Mouse (Mus musculus) heart, embryonic 11.5 days (tissue): Measurements from ENCODE around the gene Lgals3bp. TPM values are rescaled to one million over a fixed set of nuclear protein-coding genes. Genes with fewer than 3 reads are reported as not detected.
A peak's percentile ranks its signal among the peaks of the same experiment; 100 is the strongest.

Source experiments
- ATAC-seq: fragments of 200-750 bp; cut with Nextera tagmentation; replicated peaks from 2 replicates; pipeline ENCODE4 v1.8.0; 2017; ENCODE audit warnings: moderate library complexity; ENCODE audit not compliant: insufficient number of reproducible peaks, low FRiP score, low TSS enrichment
- H3K27ac ChIP-seq: fragments of 300-500 bp; sonication (generic); 2 replicates; pipeline ENCODE4 v1.5.1; 2014; ENCODE audit warnings: mild to moderate bottlenecking, low read depth, low read length
- H3K27me3 ChIP-seq: fragments of 300-500 bp; sonication (generic); 2 replicates; pipeline ENCODE4 v1.6.1; 2014; ENCODE audit warnings: mild to moderate bottlenecking, low read length, mixed read lengths; ENCODE audit not compliant: control insufficient read depth, insufficient read depth
- H3K36me3 ChIP-seq: fragments of 300-500 bp; sonication (generic); 2 replicates; pipeline ENCODE4 v1.6.1; 2014; ENCODE audit warnings: mild to moderate bottlenecking, low read length, moderate library complexity, mixed read lengths; ENCODE audit not compliant: control insufficient read depth, insufficient read depth
- H3K4me1 ChIP-seq: fragments of 300-500 bp; sonication (generic); 2 replicates; pipeline ENCODE4 v1.6.1; 2014; ENCODE audit warnings: low read length; ENCODE audit not compliant: control insufficient read depth, insufficient read depth
- H3K4me2 ChIP-seq: fragments of 300-500 bp; sonication (generic); 2 replicates; pipeline ENCODE4 v1.6.1; 2014; ENCODE audit warnings: mild to moderate bottlenecking, moderate library complexity
- H3K4me3 ChIP-seq: fragments of 300-500 bp; sonication (generic); 2 replicates; pipeline ENCODE4 v1.5.1; 2014; ENCODE audit warnings: low read depth, low read length
- H3K9ac ChIP-seq: fragments of 300-500 bp; sonication (generic); 2 replicates; pipeline ENCODE4 v1.6.1; 2014; ENCODE audit warnings: mild to moderate bottlenecking, low read depth, low read length, moderate library complexity
- H3K9me3 ChIP-seq: fragments of 300-500 bp; sonication (generic); replicated peaks from 2 replicates; pipeline ENCODE4 v1.6.1; 2016; ENCODE audit warnings: low read length; ENCODE audit not compliant: control insufficient read depth
- WGBS: fragments of 180-500 bp; shearing (Covaris S2); extraction: QIAGEN DNeasy Blood & Tissue Kit; methylation state at CpG from one replicate; pipeline ENCODE4 v1.1.7; 2014; ENCODE audit not compliant: insufficient replicate concordance; 5-methylcytosine and 5-hydroxymethylcytosine counted together
- polyA plus RNA-seq: library from polyadenylated mRNA; unstranded; fragments of >200 nt; fragmentation: Nextera tagmentation; extraction: Ambion mirVana; gene quantifications from 2 replicates; pipeline ENCODE4 v1.2.1, GENCODE M21; 2014

The Lgals3bp gene
- polyA plus RNA-seq, 1 experiment from 2014 or later: 3.1 TPM

DNA sequence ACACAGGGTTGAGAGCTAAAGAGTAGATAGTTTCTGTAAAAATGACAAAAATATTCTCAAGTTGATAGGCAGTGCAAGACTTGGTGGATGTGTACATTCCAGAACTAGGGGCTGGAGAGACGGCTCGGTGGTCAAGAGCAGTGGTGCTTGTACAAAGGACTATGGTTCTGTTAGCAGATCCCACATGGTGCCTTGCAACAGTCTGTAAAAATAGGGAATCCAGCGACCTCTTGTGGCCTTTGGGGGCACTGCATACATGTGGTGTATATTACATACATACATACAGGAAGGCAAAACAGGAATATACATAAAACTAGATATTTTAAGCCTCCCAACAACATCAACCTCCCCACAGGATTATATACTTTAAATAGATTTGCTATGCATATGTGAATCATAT lies 33.6 kb downstream of the Lgals3bp start:
- 58% methylated on average over 3 of the region's 3 CpGs for WGBS
- H3K4me2 ChIP-seq: no peak overlapping the region

DNA sequence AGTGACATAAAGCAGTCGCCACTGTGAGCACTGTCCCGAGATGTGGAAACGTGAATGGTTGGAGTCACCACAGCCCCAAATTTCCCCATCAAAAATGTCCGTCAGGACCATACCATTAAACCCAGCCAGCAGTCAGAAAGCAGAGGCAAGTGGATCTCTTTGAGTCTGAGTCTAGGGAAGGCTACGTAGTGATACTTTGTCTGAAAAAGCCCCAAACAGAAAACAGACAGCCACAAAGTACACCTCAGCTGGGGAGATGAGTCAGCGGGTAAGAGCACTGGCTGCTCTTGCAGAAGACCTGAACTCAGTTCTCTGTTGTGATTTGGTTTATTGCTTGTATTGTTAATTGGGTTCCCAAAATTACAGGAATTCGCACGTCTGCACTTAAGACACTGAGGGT lies 35.3 kb downstream of the Lgals3bp start:
- Histone ChIP-seq H3K4me2 (no peak overlapping the region), H3K27ac (no peak overlapping the region), H3K4me3 (no peak overlapping the region), H3K36me3 (no peaks in the 10 kb centered on the region), H3K27me3 (peaks cover 3% of the 10 kb centered on the region; the same call in 1 of the 2 replicates), H3K9ac (no peak overlapping the region), H3K9me3 (no peaks in the 10 kb centered on the region), H3K4me1 (peaks cover 26% of the 10 kb centered on the region)
- WGBS: 65% methylated on average over 8 of the region's 8 CpGs
- no peak for ATAC-seq

More for the DNA sequence above, 33.6 kb downstream of the Lgals3bp start:
- Histone ChIP-seq H3K4me1 (peaks cover 12% of the 10 kb centered on the region), H3K4me3 (no peak overlapping the region), H3K27me3 (peaks cover 3% of the 10 kb centered on the region; the same call in 1 of the 2 replicates), H3K36me3 (no peaks in the 10 kb centered on the region), H3K9me3 (no peaks in the 10 kb centered on the region), H3K9ac (no peak overlapping the region), H3K27ac (no peak overlapping the region)
- no peak for ATAC-seq

DNA sequence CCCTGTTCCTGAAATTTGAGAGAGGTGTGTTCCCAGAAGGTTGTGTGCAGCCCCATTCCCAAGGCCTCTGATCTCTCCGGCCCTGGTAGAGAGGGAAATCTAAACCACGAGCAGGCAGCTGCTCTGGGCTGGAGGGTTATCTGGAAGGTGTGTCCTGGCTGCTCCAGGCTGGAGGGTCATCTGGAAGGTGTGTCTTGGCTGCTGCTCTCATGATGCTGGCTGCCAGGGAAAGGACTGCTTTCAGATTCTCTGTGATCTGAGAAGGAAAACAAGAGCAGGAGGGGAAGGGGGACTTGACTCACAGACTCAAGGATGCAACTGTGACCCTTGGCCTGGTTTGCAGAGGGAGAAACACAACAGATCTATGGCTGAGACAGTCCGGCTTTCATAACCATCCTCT lies 35.8 kb downstream of the Lgals3bp start:
- no peak for ATAC-seq
- Histone ChIP-seq H3K36me3 (no peaks in the 10 kb centered on the region), H3K4me2 (no peak overlapping the region), H3K27ac (peak overlapping the region; percentile 57; the same call in 1 of the 2 replicates), H3K9ac (no peak overlapping the region), H3K4me1 (peaks cover 26% of the 10 kb centered on the region), H3K9me3 (no peaks in the 10 kb centered on the region), H3K4me3 (no peak overlapping the region), H3K27me3 (peaks cover 2% of the 10 kb centered on the region; the same call in 1 of the 2 replicates)
- 25% methylated on average over 3 of the region's 3 CpGs for WGBS

DNA sequence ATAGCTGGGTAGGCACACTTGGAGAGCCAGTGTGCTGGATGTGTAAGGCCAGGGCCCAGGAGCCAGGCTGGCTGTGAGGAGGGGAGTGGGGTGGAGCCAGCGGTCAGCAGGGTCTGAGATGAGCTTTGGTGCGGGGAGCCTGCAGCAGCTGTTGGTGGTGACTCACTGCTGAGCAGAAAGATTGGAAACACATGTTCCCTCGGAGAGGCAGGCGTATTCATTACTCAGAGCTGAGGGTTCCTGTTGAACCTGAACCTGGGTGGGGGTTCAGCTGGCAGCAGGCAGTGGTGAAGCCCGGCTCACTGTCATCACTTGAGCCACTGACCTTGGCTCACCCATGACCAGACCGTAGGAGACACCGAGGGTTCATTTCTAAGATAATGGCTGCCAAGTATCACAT lies 36.7 kb downstream of the Lgals3bp start:
- Histone ChIP-seq H3K4me2 (no peak overlapping the region), H3K9me3 (no peaks in the 10 kb centered on the region), H3K27ac (peak overlapping the region; percentile 57), H3K27me3 (no peaks in the 10 kb centered on the region), H3K36me3 (no peaks in the 10 kb centered on the region), H3K4me1 (peaks cover 28% of the 10 kb centered on the region), H3K9ac (no peak overlapping the region), H3K4me3 (no peak overlapping the region)
- 37% methylated on average over 7 of the region's 7 CpGs for WGBS
- peak; percentile 42; the same call in 1 of the 2 replicates for ATAC-seq

DNA sequence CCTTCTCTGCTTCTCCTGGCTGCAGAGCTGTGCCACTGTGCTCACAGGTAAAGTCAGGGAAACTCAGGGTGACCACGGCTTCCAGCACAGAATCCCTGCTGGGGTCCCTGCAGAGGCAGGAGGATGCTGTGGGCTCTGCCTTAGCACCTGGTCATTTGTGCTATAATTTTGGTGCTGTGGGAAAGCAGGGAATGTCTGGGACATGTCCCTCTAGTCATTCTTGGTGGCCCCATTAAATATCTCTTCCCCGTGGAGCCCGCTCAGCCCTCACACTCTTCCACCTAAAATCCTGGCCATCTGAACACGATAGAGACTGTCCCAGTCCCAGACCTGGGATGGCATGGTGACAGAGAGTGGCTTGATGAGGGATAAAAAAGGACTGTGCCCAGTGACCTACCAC lies 37.9 kb downstream of the Lgals3bp start:
- H3K4me3 ChIP-seq: no peak overlapping the region
- no peaks in the 10 kb centered on the region for H3K36me3 ChIP-seq
- no peaks in the 10 kb centered on the region for H3K9me3 ChIP-seq
- H3K27ac ChIP-seq: no peak overlapping the region
- 72% methylated on average over 4 of the region's 4 CpGs for WGBS
- no peak overlapping the region for H3K9ac ChIP-seq
- no peak overlapping the region for H3K4me2 ChIP-seq
- H3K4me1 ChIP-seq: peaks cover 28% of the 10 kb centered on the region
- H3K27me3 ChIP-seq: no peaks in the 10 kb centered on the region
- no peak for ATAC-seq

DNA sequence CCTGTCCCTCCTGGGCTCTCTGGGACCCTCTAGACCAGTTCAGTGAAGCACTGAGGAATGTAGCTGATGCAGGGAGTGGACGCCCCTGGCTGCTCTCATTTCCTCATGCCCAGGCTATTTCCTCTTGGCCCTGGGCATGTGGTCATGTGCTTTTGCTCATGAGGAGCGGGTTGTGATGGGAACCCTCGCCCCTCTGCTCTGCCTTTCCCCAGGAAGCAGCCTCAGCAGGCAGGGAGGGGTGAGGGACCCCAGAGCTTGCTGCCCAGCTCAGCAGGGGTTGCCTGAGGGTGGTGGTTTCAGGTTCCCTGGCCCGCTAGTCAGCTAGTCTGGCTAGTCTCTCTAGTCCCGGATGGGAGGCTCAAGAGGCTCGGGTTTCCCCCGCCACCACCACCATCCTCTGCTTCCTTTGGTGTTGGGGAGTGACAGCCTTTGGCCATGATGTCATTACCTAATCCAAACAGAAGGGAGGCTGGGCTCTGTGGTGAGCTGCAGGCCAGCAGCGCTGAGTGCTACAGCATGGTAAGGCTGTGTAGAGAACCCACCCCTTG lies 38.8 kb downstream of the Lgals3bp start:
- Histone ChIP-seq H3K4me1 (peaks cover 28% of the 10 kb centered on the region), H3K4me3 (peak overlapping the region; percentile 12; the same call in 1 of the 2 replicates), H3K27me3 (no peaks in the 10 kb centered on the region), H3K27ac (peak overlapping the region; percentile 84), H3K4me2 (peak overlapping the region; percentile 51), H3K36me3 (no peaks in the 10 kb centered on the region), H3K9ac (peak overlapping the region; percentile 58), H3K9me3 (no peaks in the 10 kb centered on the region)
- ATAC-seq: peak; percentile 77
- WGBS: 3% methylated on average over 8 of the region's 8 CpGs

DNA sequence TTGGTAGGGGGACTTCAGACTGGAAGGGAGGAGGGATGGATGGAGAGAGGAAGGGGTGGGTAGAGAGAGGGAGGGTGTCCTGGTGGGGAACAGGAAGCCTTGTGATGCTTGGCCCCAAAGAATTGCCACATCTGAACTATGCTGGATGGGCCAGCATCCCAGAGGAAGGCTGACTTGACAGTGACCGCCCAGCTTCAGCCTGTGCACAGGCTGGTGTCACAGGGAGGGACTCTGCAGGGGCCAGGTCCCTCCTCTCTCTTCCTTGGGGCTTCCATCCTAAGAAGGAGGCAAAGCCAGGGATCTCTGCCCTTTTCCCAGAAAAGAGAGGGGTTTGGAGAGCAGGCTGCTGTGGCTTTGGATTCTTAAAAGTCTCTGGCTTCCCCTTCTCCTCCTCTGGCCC lies 39.4 kb downstream of the Lgals3bp start:
- Histone ChIP-seq H3K4me1 (peaks cover 28% of the 10 kb centered on the region), H3K4me3 (no peak overlapping the region; the same call in 1 of the 2 replicates), H3K9ac (peak overlapping the region; percentile 58), H3K27me3 (no peaks in the 10 kb centered on the region), H3K36me3 (no peaks in the 10 kb centered on the region), H3K9me3 (no peaks in the 10 kb centered on the region), H3K4me2 (peak overlapping the region; percentile 51), H3K27ac (peak overlapping the region; percentile 84)
- no peak for ATAC-seq
- WGBS: 71% methylated on average over 1 of the region's 1 CpGs

DNA sequence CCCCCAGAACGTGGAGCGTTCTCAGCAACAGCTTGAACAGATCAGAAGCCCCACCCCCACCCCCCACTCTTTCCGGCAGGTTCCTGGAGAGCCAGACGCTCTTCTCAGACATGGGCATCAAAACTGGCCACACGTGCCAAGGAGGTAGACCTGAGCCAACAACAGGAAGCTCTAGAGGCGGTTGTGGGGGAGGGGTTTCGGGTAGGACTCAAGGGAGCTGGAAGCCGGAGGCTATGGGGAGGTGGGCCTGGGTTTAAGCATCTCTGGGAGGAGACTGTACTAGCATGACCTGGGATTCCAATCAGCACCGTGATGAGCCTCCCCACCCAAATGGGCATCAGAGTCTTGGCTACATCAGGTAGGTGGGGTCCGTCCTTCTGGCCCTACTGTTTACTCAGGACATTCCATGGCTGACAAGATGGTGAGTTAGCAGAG lies 41.0 kb downstream of the Lgals3bp start:
- ATAC-seq: no peak
- Histone ChIP-seq H3K4me3 (no peak overlapping the region), H3K27ac (no peak overlapping the region), H3K4me1 (peaks cover 24% of the 10 kb centered on the region), H3K9ac (no peak overlapping the region), H3K4me2 (no peak overlapping the region), H3K27me3 (no peaks in the 10 kb centered on the region), H3K9me3 (no peaks in the 10 kb centered on the region), H3K36me3 (no peaks in the 10 kb centered on the region)
- WGBS: 48% methylated on average over 10 of the region's 10 CpGs

DNA sequence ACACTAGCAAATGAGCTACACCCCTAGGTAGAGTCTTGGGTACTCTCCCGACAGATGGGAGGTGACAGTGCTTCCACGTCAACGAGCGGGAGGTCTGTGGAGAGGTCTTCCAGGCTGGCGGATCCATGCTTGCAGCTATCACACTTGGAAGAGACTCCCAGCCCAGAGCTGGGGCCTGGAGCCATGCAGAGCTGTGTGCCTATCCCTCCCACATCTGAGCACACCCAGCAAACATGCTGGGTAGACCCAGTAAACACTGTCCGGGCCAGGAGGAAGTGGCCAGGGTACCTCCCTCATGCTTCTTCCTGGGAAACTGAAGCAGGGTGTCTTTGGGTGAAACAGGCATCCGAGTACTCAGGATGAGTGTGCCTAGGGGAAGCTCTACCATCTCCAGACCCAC lies 41.4 kb downstream of the Lgals3bp start:
- no peak for ATAC-seq
- Histone ChIP-seq H3K27me3 (no peaks in the 10 kb centered on the region), H3K4me1 (peaks cover 24% of the 10 kb centered on the region), H3K36me3 (no peaks in the 10 kb centered on the region), H3K9me3 (no peaks in the 10 kb centered on the region), H3K4me2 (no peak overlapping the region), H3K27ac (no peak overlapping the region), H3K4me3 (no peak overlapping the region), H3K9ac (no peak overlapping the region)
- 50% methylated on average over 7 of the region's 7 CpGs for WGBS
